Mouse (Mus musculus): ENCODE data around the gene Kidins220. TPM values are rescaled to one million over a fixed set of nuclear protein-coding genes. Genes with fewer than 3 reads are reported as not detected.

The Kidins220 gene
- 100 to 1,000 TPM; 316 to 342 (median 332) TPM for total RNA-seq (2022)

GRCm38 (mm10) chr12:24974446-24975114 lies at the start of gene Kidins220:
TSS of gene Kidins220 (plus strand) at chr12:24974925.
- DNase-seq (ENCODE audit: low spot score in 2 of 2), result peak; percentile 95

- no peak for DNase-seq (ENCODE audit: low spot score in 2 of 2)
Measured at GRCm38 (mm10) chr12:24925276-24925675, 49.4 kb upstream of the Kidins220 start.

GRCm38 (mm10) chr12:24925684-24926083 lies 49.0 kb upstream of the Kidins220 start:
- DNase-seq (ENCODE audit: low spot score in 2 of 2), result no peak

GRCm38 (mm10) chr12:24928051-24928748 lies 46.5 kb upstream of the Kidins220 start:
- DNase-seq (ENCODE audit: low spot score in 2 of 2), result peak; percentile 46 to 93

- DNase-seq (ENCODE audit: low spot score in 2 of 2), result no peak
Measured at GRCm38 (mm10) chr12:24929043-24929442, 45.7 kb upstream of the Kidins220 start.

GRCm38 (mm10) chr12:24930760-24931159 lies 44.0 kb upstream of the Kidins220 start:
- no peak for DNase-seq (ENCODE audit: low spot score in 2 of 2)

- no peak for DNase-seq (ENCODE audit: low spot score in 2 of 2)
Measured at GRCm38 (mm10) chr12:24932120-24932519, 42.6 kb upstream of the Kidins220 start.

- DNase-seq (ENCODE audit: low spot score in 2 of 2), result no peak
Measured at GRCm38 (mm10) chr12:24933206-24933775, 41.4 kb upstream of the Kidins220 start.

GRCm38 (mm10) chr12:24933996-24934395 lies 40.7 kb upstream of the Kidins220 start:
- no peak for DNase-seq (ENCODE audit: low spot score in 2 of 2)

- no peak for DNase-seq (ENCODE audit: low spot score in 2 of 2)
Measured at GRCm38 (mm10) chr12:24936281-24936680, 38.4 kb upstream of the Kidins220 start.

GRCm38 (mm10) chr12:24939372-24939771 lies 35.4 kb upstream of the Kidins220 start:
- DNase-seq (ENCODE audit: low spot score in 2 of 2), result no peak

GRCm38 (mm10) chr12:24942619-24943287 lies 32.0 kb upstream of the Kidins220 start:
- no peak for DNase-seq (ENCODE audit: low spot score in 2 of 2)

GRCm38 (mm10) chr12:24943427-24943826 lies 31.3 kb upstream of the Kidins220 start:
- no peak for DNase-seq (ENCODE audit: low spot score in 2 of 2)

GRCm38 (mm10) chr12:24944597-24944996 lies 30.1 kb upstream of the Kidins220 start:
- no peak for DNase-seq (ENCODE audit: low spot score in 2 of 2)

GRCm38 (mm10) chr12:24947065-24947464 lies 27.7 kb upstream of the Kidins220 start:
- no peak for DNase-seq (ENCODE audit: low spot score in 2 of 2)

- no peak for DNase-seq (ENCODE audit: low spot score in 2 of 2)
Measured at GRCm38 (mm10) chr12:24948344-24948743, 26.4 kb upstream of the Kidins220 start.

GRCm38 (mm10) chr12:24950376-24951046 lies 24.2 kb upstream of the Kidins220 start:
- DNase-seq (ENCODE audit: low spot score in 2 of 2), result no peak

GRCm38 (mm10) chr12:24952147-24952546 lies 22.6 kb upstream of the Kidins220 start:
- DNase-seq (ENCODE audit: low spot score in 2 of 2), result no peak

GRCm38 (mm10) chr12:24955137-24955536 lies 19.6 kb upstream of the Kidins220 start:
- no peak for DNase-seq (ENCODE audit: low spot score in 2 of 2)

- DNase-seq (ENCODE audit: low spot score in 2 of 2), result no peak
Measured at GRCm38 (mm10) chr12:24958526-24958925, 16.2 kb upstream of the Kidins220 start.

GRCm38 (mm10) chr12:24961821-24962220 lies 12.9 kb upstream of the Kidins220 start:
- no peak for DNase-seq (ENCODE audit: low spot score in 2 of 2)

Measured in left cerebral cortex, adult 8-10 months (tissue).